ENCODE assay signal across 11 mouse cellular contexts in the genomic region with DNA sequence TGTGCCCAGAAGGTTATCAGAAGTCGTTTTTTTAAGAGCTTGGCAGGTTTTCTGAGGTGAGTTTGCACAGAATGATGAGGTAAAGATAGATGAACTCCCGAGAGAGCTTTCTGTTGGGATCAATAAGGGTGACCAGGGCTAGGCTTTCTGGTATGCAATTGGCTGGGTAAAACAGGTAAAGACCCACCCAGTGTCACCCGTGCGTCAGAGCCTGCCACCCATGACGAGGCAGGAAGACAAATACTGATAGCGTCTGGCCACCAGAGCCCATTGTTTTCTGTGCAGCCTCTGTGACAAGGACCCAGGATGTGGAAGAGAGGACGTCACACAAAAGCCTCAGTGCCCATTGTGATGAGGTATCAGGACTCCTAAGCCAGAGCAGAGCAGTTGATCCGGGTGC.
"Had no signal": no experiment of that assay in that cellular context is flagged by ENCODE, and none has a peak within 500 bp of the region (broad histone marks: within the 10 kb centered on the region; RNA-seq: fewer than 3 reads in every experiment).

No protein-coding gene starts in this region.

- H3K9me3 ChIP-seq: kidney, embryonic 15.5 days; liver, embryonic 12.5 days; lung, embryonic 15.5 days; midbrain, embryonic 12.5 days had no signal

- DNase-seq: kidney, postnatal 14 days; left cerebral cortex, postnatal 4 days; lung, postnatal 14 days; right cerebral cortex, postnatal 14 days; thymus, postnatal 14 days had no signal

- H3K4me3 ChIP-seq: kidney, embryonic 15.5 days; liver, embryonic 12.5 days; lung, embryonic 15.5 days; midbrain, embryonic 12.5 days had no signal

- H3K4me2 ChIP-seq: kidney, embryonic 15.5 days; liver, embryonic 12.5 days; lung, embryonic 15.5 days; midbrain, embryonic 12.5 days had no signal

- H3K36me3 ChIP-seq: kidney, embryonic 15.5 days; liver, embryonic 12.5 days; lung, embryonic 15.5 days; midbrain, embryonic 12.5 days had no signal

- H3K9ac ChIP-seq: kidney, embryonic 15.5 days; liver, embryonic 12.5 days; lung, embryonic 15.5 days; midbrain, embryonic 12.5 days had no signal

- H3K27me3 ChIP-seq: lung, embryonic 15.5 days had no signal

- ATAC-seq: intestine, postnatal 0 days; liver, embryonic 12.5 days had no signal

- H3K27ac ChIP-seq: kidney, embryonic 15.5 days; liver, embryonic 12.5 days; lung, embryonic 15.5 days; macrophage; midbrain, embryonic 12.5 days had no signal
